Mouse (Mus musculus) kidney, postnatal 25 days (tissue): Measurements from ENCODE around the gene Ttf2.

Experiments
- DNase-seq, 2 experiments: peaks; one replicate each; pipeline ENCODE4 v3.0.0; 2021; ENCODE audit warnings: mixed read lengths in 2 of 2

The Ttf2 gene

DNA sequence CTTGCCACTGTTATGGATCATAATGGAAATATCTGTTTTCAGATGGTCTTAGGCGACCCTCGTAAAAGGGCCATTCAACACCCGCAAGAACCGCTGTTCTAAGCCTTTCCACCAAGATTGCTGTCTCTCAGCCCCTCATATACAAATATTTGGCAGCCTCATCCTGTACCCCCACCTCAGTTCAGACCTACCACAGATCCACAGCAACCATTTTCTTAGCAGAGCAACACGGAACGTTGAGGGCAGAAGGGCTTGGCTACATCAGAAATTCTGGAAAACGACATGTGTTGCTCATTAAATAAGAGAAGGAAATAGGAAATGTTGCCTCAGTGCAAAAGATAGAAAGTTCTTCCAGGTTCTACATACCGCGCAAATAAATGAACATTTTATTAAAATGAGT lies 58.4 kb downstream of the Ttf2 start:
- DNase-seq: no peak

DNA sequence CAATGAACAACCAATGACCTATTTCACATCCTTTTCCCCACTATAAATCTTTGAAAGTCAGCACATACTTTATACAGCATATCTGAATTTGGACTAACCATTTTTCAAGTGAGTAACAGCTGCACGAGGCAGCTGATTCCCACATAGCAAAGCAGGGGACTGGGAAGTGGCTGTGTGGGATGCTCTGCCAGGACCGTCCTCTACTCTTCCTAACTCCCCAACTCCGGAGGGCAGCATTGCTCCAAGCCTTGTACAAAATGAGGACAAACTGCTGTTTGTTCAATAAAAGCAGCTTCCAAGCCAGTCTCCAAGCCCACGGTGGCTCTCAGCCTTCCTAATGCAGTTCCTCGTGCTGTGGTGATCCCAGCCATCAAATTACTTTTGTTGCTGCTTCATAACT lies 58.8 kb downstream of the Ttf2 start:
- no peak for DNase-seq

GRCm38 (mm10) chr3:100908594-100908993 lies 60.9 kb downstream of the Ttf2 start:
- no peak for DNase-seq

- peak in 1 of 2 experiments; percentile 48 for DNase-seq
Observed at GRCm38 (mm10) chr3:100906916-100907315, 62.5 kb downstream of the Ttf2 start.

GRCm38 (mm10) chr3:100906128-100906527 lies 63.3 kb downstream of the Ttf2 start:
- no peak for DNase-seq

GRCm38 (mm10) chr3:100895500-100895899 lies 74.0 kb downstream of the Ttf2 start:
- DNase-seq: no peak

GRCm38 (mm10) chr3:100892383-100893335 lies 76.8 kb downstream of the Ttf2 start:
- DNase-seq: peak in 1 of 2 experiments; percentile 44

DNA sequence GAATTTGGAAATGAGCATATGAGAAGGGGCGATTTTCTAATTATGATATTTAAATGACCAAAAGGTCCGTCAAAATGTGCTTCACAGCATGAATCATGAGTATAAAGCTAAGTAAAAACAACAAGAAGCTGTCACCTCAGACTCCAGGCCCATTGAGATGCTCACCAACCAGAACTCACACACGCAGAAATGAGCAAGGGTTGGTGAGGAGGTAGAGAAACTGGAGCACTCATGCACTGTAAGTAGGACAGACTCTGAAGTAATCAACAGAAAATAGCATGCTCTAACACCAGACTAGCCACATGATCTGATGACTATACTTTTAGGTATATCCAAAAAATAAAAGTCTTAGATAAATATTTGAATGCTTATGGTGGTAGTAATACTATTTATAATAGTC lies 79.1 kb downstream of the Ttf2 start:
- DNase-seq: no peak

DNA sequence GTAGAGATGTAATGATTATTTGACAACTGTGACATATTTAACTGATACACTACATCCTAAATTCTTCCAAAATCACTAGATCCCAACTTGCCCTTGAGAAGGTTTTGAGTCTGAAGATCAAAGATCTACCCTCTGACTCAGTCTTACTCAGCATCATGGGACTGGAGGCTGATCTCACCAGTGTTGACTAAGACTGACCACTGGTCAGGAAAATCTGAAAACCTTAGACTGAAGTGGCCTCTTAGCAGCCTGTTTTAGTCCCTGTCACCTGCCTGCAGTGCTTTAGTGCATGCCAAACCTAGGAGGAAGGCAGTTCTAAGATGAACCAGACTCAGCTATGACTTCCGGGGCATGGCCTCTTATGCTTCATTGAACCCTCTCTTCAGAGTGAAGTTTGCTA lies 80.2 kb downstream of the Ttf2 start:
- no peak for DNase-seq
